Mouse (Mus musculus) liver, adult (tissue): ENCODE measurements around the gene Dohh.

ENCODE experiments used
- GATA4 ChIP-seq: IDR thresholded peaks from 2 replicates; pipeline ENCODE4 v1.6.1; 2014; ENCODE audit warnings: mild to moderate bottlenecking, low read length; ENCODE audit not compliant: insufficient replicate concordance

Gene Dohh

GRCm38 (mm10) chr10:81351678-81352291 is 32.4 kb upstream of the Dohh start:
- no peak for TF ChIP-seq GATA4

GRCm38 (mm10) chr10:81354738-81355477 is 29.3 kb upstream of the Dohh start:
- no peak for TF ChIP-seq GATA4

GRCm38 (mm10) chr10:81355533-81355932 is 28.7 kb upstream of the Dohh start:
- no peak for TF ChIP-seq GATA4

- TF ChIP-seq GATA4, result no peak
Observed at GRCm38 (mm10) chr10:81356352-81356990, 27.8 kb upstream of the Dohh start.

GRCm38 (mm10) chr10:81356991-81357844 is 27.0 kb upstream of the Dohh start, which contains the start of gene Mfsd12:
Gene Mfsd12 (plus strand): TSS chr10:81357491.
- TF ChIP-seq GATA4, result no peak

GRCm38 (mm10) chr10:81358209-81358608 is 26.0 kb upstream of the Dohh start:
- TF ChIP-seq GATA4, result no peak

GRCm38 (mm10) chr10:81358841-81359240 is 25.4 kb upstream of the Dohh start:
- no peak for TF ChIP-seq GATA4

GRCm38 (mm10) chr10:81360721-81361120 is 23.5 kb upstream of the Dohh start:
- no peak for TF ChIP-seq GATA4

GRCm38 (mm10) chr10:81362336-81362949 is 21.8 kb upstream of the Dohh start:
- no peak for TF ChIP-seq GATA4

- TF ChIP-seq GATA4, result no peak
Observed at GRCm38 (mm10) chr10:81363436-81364346, 20.5 kb upstream of the Dohh start.

- no peak for TF ChIP-seq GATA4
Observed at GRCm38 (mm10) chr10:81364666-81365065, 19.6 kb upstream of the Dohh start.

GRCm38 (mm10) chr10:81365073-81365472 is 19.2 kb upstream of the Dohh start:
- no peak for TF ChIP-seq GATA4

GRCm38 (mm10) chr10:81365672-81366476 is 18.4 kb upstream of the Dohh start, which contains the start of gene 4930404N11Rik:
Gene 4930404N11Rik (minus strand): TSS chr10:81365816.
- no peak for TF ChIP-seq GATA4

- TF ChIP-seq GATA4, result no peak
Observed at GRCm38 (mm10) chr10:81366477-81367206, 17.6 kb upstream of the Dohh start.
